Mouse (Mus musculus) left cerebral cortex, adult 2 months (tissue): Measurements from ENCODE around the gene Abr. TPM values are rescaled to one million over a fixed set of nuclear protein-coding genes. Genes with fewer than 3 reads are reported as not detected.

Source experiments
- DNase-seq, 2 experiments: peaks; one replicate each; pipeline ENCODE4 v3.0.0; 2021 to 2022; ENCODE audit warnings: low spot score in 2 of 2, mixed read lengths in 1 of 2; ENCODE audit errors: extremely low spot score in 1 of 2
- H3K27ac ChIP-seq: fragments of 200-600 bp; 2 replicates; pipeline ENCODE4 v1.8.1; 2022
- H3K4me3 ChIP-seq: fragments of 200-600 bp; 2 replicates; pipeline ENCODE4 v1.8.1; 2022
- CTCF ChIP-seq: fragments of 200-600 bp; IDR thresholded peaks from 2 replicates; pipeline ENCODE4 v1.8.1; 2022; ENCODE audit warnings: antibody characterized with exemption, mild to moderate bottlenecking, moderate library complexity
- intact Hi-C: fragments of 180-260 bp; cut with DNase I; formaldehyde crosslinking; loops from one replicate; pipeline ENCODE4 v1.15.1; 2025
- total RNA-seq, 2 experiments: library from RNA; stranded (reverse); gene quantifications; 2 replicates each; pipeline ENCODE4 v1.2.3; 2021

Gene Abr
- total RNA-seq, 2 experiments from 2014 or later, result 436 to 450 TPM

DNA sequence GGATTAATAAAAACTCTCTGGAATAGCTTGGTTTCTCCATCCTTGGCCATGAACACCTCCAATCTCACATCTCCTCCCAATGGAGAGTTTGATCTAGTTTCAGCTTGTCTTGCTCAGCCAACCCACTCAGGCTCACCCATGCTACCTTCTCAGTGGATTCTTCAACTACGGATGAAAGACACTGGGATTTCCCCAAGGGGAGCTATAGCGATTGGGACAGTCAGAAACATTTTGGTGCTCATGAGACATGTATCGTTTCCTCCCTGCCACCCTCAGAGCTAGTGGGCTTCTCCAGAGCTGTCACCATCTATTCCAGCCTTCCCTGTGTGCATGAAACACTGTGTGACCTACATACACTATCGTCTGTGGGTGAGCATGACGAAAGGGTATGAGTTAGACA is 160.4 kb downstream of the Abr start:
- intact Hi-C loops, result no loop called here
- H3K4me3 ChIP-seq, result no peak overlapping the region
- TF ChIP-seq CTCF, result no peak
- no peak overlapping the region for H3K27ac ChIP-seq
- no peak for DNase-seq

DNA sequence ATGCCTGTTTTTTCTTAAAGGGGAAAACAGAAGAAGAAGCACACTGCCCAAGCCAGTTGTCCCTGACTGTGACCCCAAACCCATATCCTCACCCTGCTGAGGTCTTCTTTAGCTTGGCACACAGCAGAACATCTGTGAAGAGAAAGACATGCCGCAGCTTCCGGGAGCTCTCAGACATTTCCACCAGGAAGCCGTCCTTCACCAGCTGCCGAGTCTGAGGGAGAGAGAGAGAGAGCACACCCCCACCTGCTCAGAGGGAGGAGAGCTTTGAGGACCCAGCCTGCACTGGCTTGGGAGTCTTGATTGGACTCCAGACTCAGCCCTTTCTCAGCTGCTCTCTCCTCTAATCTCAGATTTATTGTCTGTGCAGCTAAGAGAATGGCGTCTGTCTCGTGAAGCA is 160.9 kb downstream of the Abr start:
- intact Hi-C loops, result no loop called here
- Histone ChIP-seq H3K4me3 (no peak overlapping the region), H3K27ac (no peak overlapping the region)
- DNase-seq, result no peak
- TF ChIP-seq CTCF, result no peak

DNA sequence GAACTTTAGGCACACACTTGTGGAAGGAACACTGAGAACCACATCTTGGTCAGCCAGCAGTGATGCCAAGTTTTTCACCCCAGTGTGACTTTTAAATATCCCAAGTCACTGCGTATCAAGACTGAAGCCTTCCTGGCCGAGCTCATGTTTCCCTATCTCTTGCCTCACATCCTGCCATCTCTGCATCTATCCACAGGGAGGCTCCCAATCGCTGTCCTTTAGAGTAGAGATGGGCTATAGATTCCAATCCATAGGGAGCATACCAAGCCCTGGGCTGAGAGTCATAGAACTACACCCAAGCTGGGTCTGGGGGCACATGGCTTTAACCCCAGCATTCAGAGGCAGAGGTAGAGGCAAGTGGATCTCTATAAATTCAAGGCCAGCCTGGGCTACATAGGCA is 162.6 kb downstream of the Abr start:
- no peak for TF ChIP-seq CTCF
- intact Hi-C loops, result no loop called here
- DNase-seq, result no peak

DNA sequence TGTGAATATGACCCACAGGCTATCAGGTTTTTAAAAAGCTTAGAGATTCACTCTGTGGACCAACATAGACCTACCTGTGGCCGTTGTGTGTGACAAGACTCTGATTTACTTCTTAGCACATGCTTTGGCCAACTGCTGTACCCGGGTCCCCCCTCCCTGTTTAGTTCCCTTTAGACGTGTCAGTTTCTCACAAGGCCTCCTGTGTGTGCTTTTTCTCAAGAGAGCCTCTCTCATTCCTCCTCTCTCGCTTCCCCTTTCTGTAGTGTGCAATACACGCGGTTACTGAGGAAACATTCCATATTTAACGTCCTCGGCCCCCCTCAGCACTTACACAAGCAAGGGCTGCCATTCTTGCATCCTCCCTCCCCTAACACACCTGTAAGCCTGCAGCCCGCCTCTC is 163.4 kb downstream of the Abr start:
- intact Hi-C loops, result no loop called here
- TF ChIP-seq CTCF, result no peak

More for the DNA sequence above, 162.6 kb downstream of the Abr start:
- Histone ChIP-seq H3K4me3 (no peak overlapping the region), H3K27ac (no peak overlapping the region)

DNA sequence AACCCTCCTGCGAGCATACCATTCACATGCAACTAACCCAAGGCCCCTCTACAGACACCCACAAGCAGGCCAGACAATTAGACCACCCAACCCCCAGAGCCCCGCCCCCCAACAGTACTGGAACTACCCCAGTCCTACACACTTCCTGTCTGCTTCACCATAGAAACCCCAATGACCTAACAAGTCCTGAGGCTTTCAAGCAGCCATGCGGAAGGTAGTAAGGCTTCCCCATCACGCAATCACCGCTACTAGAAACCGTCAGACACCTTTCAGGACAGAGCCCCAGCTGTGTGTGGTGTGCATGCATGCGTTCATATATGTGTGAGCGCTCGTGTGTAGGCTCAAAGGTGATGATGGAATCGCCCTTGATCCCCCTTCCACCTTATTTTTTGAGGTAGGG is 165.2 kb downstream of the Abr start:
- Histone ChIP-seq H3K27ac (no peak overlapping the region), H3K4me3 (no peak overlapping the region)
- intact Hi-C loops, result loop anchor here (1.0 to 2.0 kb wide), 2 partner anchors 38 to 190 kb away; no protein-coding TSS in a partner anchor
- no peak for TF ChIP-seq CTCF
- no peak for DNase-seq

More for the DNA sequence above, 163.4 kb downstream of the Abr start:
- DNase-seq, result no peak
- Histone ChIP-seq H3K4me3 (no peak overlapping the region), H3K27ac (no peak overlapping the region)

DNA sequence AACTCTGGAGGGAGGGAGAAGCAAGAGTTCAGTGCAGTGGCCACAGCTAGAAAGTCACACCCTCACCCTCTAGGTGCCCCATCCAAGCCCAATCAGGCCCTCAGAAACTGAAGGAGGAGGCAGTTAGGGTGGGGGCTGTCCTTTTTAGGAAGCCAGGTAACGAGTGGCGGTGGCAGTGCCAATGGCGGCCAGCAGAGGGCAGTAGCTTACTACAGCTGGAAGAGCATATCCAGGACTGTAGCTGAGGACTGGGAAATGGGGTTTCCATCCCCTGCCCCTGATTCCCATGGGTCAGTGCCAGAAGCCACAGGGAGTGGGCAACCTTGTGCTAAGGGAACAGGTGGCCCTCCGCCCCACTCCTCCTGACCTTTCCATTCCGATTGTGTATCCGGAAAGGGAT is 165.9 kb downstream of the Abr start:
- Histone ChIP-seq H3K27ac (no peak overlapping the region), H3K4me3 (no peak overlapping the region)
- intact Hi-C loops, result loop anchor here (1.0 to 2.0 kb wide), 2 partner anchors 39 to 191 kb away; no protein-coding TSS in a partner anchor
- DNase-seq, result peak; percentile 82 to 87
- peak; percentile 100 for TF ChIP-seq CTCF

DNA sequence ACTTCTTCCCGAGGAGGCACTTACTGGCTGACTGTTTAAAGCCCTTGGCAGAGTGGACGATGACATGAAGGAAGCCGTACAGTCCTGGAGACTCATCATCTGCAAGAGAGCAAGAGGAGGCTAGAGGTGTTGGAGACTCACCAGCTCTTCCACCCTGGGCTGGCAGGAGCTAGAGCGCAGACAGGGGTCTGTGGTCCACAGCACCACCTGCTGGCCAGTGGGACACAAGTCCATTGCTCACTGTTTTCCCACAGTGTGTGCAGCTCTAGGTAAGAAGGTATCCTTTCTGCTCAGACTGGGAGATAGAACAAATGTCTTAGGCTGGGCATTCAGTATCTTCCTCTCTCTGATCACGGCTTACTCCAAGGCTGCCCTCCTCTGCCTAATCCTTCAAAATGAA is 167.6 kb downstream of the Abr start:
- intact Hi-C loops, result loop anchor here (2.0 kb wide), 1 partner anchor 36 kb away; no protein-coding TSS in a partner anchor
- TF ChIP-seq CTCF, result peak; percentile 93
- peak; percentile 68 to 69 for DNase-seq
- Histone ChIP-seq H3K27ac (no peak overlapping the region), H3K4me3 (no peak overlapping the region)

DNA sequence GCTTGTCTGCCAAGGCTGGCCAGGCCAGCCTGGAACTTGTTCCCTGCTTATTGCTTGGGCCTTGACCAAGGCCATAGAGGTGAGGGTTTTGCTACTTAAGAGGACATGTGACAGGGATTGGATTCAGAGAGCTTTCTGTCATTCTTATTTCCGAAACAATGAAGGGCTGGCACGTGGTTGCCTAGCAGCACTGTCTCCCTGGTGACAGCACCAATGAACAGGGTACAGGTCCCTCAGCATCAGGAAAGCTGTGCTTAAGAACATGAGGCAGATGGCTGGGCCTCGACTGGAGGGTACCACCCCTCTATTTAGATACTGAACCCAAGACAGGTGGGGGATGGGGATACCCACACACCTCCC is 171.9 kb downstream of the Abr start:
- peak overlapping the region; percentile 74 for H3K27ac ChIP-seq
- intact Hi-C loops, result no loop called here

DNA sequence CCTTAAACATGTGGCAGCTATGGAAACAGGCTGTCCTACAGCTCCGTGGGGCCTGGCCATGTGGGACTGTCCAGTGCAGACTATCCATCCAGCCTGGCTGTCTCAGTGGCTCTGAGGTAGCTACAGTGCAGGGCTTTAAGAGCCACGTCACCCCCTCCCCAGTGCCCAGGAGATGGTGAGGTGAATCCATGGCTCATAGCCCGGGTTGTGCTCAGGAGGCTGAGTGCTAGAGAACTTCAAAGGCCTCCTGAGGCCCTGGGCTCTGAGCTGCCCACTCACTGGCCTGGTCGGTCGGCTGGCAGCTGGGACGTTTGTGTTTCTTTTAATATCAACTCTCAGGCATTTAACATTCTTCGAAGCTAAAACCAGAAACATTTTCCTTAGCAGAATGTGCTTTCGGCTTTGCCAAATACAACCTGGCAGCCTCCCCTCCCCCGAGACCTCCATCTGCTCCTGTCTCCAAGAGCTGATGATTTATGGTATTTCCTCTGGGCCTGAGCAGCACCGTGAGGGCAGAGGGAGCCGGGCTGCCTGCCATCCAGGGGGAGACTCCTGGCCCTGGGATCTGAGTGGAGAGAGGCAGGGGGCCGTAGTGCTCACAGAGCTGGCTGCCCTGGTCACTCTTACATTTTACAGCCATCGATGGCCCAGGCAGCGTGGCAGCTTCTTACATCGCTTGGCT is 172.5 kb downstream of the Abr start:
- Histone ChIP-seq H3K27ac (peak overlapping the region; percentile 74), H3K4me3 (no peak overlapping the region; the same call in 1 of the 2 replicates)
- TF ChIP-seq CTCF, result no peak
- intact Hi-C loops, result loop anchor here (1.0 to 2.0 kb wide), 2 partner anchors 15 to 31 kb away; no protein-coding TSS in a partner anchor
- peak; percentile 60 to 75 for DNase-seq

More for the DNA sequence above, 171.9 kb downstream of the Abr start:
- no peak overlapping the region; the same call in 1 of the 2 replicates for H3K4me3 ChIP-seq
- TF ChIP-seq CTCF, result no peak
- peak in 1 of 2 experiments; percentile 50 for DNase-seq

DNA sequence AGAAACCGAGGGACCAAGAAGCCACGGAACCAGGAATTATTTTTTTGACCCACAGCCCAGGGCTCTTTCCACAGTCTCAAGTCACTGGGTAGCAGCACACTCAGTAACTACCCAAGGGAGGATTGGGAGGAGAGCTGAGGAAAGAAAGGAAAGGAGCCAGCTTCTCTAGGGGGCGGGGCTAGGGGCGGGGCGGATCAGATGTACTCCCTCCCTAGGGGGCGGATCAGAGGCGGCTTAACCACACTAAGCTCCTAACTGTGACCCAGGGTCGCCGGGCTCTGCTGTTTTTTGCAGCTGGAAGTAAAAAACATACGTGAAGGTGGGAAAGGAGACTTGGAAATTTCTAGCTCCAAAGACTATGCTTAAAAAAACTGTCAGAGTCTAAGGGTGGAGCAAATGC is 175.9 kb downstream of the Abr start:
- TF ChIP-seq CTCF, result no peak
- no peak overlapping the region for H3K4me3 ChIP-seq
- no peak overlapping the region for H3K27ac ChIP-seq
- no peak for DNase-seq
- intact Hi-C loops, result no loop called here

DNA sequence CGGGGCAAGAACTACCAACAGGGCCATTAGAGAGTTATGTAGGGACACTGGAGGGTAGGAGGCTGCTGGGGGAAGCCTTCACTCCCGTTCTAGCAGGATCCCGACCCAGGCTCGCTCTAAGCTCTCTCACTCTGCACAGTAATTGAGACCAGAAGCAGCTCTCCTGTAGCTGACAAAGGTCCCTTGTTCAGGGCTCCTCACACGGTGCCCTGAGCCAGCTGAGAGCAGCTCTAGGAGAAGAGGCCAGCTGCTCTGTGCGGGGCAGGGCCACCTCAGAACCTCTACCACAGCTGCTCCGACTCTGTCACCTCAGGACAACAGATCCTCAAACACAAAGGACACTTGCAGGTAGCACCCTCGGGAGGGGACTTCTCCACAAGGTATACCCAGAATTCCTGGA is 176.7 kb downstream of the Abr start:
- no peak for TF ChIP-seq CTCF
- Histone ChIP-seq H3K27ac (no peak overlapping the region), H3K4me3 (no peak overlapping the region)
- intact Hi-C loops, result no loop called here
- DNase-seq, result no peak

DNA sequence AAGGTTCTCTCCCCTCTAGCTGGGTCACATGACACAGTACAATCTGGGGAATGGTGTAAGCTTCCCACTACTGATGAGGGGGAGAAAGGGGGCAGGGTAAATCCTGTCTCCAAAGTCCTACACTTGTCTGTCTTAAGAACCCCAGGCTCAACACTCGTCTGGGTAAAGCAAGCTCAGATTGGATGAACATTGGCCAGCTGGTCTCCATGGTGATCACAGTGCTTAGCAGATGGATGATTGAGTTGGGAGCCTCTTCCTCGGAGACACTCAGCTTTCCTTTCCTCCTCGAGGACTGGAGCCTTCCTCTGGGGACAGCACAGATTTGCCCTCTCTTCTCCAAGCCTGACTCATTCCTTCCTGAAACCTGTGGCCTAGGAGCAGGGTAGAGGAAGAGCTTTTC is 182.4 kb downstream of the Abr start:
- intact Hi-C loops, result no loop called here
- no peak for DNase-seq
- Histone ChIP-seq H3K4me3 (no peak overlapping the region), H3K27ac (peak overlapping the region; percentile 63)
- no peak for TF ChIP-seq CTCF
